Mouse (Mus musculus): ENCODE results near the gene Zfp652.

The Zfp652 gene

GRCm38 (mm10) chr11:95768244-95768643 lies 55.8 kb downstream of the Zfp652 start:
- 94% methylated on average over 6 of the region's 6 CpGs for WGBS

DNA sequence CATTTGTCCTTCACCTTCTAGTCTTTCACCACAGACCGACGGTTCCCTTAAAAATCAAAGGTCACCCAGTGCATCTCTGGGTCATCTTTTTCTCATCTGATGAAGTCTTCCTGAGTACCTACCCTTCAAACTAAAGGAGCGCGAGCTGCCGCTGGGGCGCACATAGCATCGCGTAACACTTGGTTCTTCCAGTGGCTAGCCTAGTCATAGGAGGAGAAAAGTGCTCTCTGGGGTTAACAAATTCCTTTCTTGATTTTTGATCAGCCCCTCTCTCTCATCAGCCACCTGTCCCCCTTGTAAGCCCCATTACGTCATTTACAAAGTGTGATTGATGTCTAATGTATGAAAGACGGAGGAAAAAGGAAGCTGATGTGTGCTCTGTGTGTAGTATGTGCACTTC lies 56.7 kb downstream of the Zfp652 start:
- WGBS = 92% methylated on average over 10 of the region's 10 CpGs

- WGBS = 59% methylated on average over 9 of the region's 9 CpGs
Observed at GRCm38 (mm10) chr11:95770720-95771364, 58.4 kb downstream of the Zfp652 start.

GRCm38 (mm10) chr11:95771665-95772064 lies 59.2 kb downstream of the Zfp652 start:
- 86% methylated on average over 8 of the region's 8 CpGs for WGBS

DNA sequence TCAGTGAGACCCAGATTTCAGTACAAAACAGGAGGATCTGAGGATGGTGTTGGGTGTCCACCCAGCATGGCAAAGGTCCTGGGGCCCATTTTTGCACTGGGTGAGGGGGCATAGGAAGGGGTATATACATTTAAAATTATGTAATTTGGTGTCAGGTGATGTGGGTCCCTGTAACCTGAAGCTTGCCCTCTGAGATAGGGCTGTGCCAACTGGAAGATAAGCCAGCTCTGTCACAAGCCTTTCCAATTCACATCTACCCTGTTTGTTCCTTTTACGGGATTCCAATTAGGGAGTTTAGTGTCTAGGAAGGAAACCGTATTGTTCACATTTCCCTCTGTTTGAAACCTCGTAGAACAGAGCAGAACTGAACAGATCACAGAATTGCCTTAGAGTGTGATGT lies 60.8 kb downstream of the Zfp652 start:
- 61% methylated on average over 3 of the region's 3 CpGs for WGBS

DNA sequence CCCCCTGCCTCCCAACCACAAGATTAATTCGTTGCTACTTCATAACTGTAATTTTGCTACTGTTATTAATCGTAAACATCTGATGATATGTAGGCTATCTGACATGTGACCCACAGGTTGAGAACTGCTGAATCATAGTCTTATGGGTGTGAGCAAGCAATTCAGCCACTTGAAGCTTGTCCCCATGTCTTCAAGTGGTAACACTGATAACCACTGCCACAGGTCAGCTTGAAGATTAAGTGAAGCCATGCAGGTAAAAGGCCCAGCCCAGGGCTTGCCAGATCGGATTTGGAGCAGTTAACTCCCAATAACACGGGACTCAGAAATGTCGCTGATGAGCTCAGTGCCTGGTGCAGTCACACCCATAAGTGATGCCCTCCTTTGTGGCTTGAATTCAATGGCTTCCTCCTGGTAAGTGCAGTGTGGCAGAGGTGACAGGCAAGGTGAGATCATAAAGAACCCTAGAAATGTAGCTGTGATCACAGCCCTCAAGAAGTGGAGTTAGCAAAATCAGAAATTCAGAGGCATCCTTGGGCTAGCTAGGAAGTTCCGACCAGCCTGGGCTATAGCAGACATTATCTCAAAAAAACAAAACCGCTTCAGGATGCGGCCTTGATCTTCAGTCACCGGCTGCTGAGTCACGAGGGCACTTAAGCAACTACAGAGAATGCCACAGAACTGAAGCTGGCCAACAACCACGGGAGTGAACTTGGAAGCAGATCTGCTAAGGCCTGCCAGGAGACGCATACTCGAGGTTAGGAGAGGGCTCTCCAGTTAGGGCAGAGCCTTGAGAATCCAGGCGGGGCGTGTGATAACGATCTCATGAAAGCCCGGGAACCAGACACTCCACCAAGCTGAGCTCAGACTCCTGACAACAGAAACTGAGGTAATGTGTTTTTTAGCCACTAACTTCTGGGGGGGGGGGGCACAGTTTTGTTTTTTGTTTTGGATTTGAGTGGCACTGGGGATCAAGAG lies 65.1 kb downstream of the Zfp652 start:
- WGBS = 65% methylated on average over 17 of the region's 17 CpGs

GRCm38 (mm10) chr11:95778831-95779251 lies 66.4 kb downstream of the Zfp652 start:
- 68% methylated on average over 4 of the region's 4 CpGs for WGBS

DNA sequence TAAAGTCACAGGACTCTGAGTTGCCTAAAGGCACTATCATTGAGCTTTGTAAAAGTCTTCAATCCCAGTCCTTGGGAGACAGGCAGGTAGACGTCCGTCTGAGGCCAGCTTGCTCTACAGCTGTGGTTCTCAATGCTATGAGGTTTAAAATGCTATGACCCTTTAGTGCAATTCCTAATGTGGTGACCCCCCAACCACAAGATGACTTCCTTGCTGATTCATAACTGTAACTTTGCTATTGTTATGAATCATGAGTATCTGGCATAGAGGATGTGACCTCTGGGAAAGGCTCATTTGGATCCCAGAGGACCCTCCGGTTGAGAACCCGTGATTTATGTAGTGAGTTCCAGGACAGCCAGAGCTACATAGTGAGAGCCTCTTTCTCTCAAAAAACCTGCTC lies 66.9 kb downstream of the Zfp652 start:
- whole genome bisulfite sequencing = 93% methylated on average over 4 of the region's 4 CpGs

GRCm38 (mm10) chr11:95780480-95780879 lies 68.0 kb downstream of the Zfp652 start:
- 95% methylated on average over 8 of the region's 8 CpGs for WGBS

- 81% methylated on average over 11 of the region's 11 CpGs for WGBS
Observed at GRCm38 (mm10) chr11:95781557-95781956, 69.1 kb downstream of the Zfp652 start.

- WGBS = 88% methylated on average over 4 of the region's 4 CpGs
Observed at GRCm38 (mm10) chr11:95783457-95783856, 71.0 kb downstream of the Zfp652 start.

DNA sequence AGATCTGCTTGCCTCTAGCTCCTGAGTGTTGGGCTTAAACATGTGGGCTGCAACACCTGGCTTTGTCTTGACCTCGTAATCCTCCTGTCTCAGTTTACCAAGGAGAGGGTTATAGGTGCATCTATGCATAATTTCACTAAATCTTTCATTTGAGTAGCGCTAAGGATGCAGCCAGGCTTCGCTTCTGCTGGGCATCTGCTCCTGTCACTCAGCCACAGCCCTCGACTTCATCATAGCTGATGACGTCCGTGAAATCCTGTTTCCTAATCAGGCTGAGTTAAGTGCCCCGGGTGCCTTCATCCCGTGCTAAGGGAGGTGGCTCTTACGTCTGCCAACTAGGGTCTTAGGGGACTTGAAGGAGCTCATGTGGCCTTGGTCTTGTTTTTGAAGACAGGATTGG lies 71.5 kb downstream of the Zfp652 start:
- WGBS = 91% methylated on average over 9 of the region's 9 CpGs

DNA sequence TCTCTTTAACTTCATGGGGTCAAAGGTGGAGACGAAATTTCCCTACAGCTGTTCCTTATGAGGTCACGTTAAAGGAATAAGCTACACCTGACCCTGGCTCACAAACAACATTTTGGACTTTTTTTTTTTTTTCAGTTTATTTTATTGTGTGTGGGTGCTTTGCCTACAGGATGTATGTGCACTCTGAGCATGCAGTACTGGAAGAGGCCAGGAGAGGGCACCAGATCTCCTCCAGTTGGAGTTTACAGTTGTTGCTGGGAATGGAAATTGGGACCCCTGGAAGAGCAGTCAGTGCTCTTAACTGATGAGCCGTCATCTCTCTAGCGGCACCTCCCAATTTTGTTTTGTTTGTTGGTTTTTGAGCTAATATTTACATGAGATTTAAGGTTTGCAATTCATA lies 73.2 kb downstream of the Zfp652 start:
- WGBS = 94% methylated on average over 4 of the region's 4 CpGs

- 92% methylated on average over 6 of the region's 6 CpGs for WGBS
Observed at GRCm38 (mm10) chr11:95786511-95786910, 74.0 kb downstream of the Zfp652 start.

DNA sequence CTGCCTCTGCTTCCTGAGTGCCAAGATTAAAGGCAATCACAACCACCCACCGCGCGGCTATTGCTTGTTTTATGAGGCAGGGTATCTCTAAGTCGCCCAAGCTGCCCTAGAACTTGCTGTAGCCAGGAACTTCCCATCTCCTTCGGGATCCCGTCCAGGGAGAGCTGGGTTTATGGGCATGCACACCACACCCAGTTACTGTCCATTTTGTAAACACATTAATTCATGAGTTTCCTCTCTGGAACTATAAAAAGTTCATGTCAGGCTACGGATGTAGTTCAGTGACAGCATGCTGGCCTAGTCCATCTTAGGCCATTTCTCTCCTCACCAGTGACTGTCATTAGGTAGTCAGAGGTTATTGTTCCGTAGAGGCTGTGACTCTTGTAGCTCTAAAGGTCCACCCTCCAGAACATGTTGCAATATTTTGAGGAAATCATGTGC lies 77.0 kb downstream of the Zfp652 start:
- 79% methylated on average over 8 of the region's 8 CpGs for WGBS

- 56% methylated on average over 13 of the region's 13 CpGs for WGBS
Observed at GRCm38 (mm10) chr11:95791787-95792186, 79.3 kb downstream of the Zfp652 start.

DNA sequence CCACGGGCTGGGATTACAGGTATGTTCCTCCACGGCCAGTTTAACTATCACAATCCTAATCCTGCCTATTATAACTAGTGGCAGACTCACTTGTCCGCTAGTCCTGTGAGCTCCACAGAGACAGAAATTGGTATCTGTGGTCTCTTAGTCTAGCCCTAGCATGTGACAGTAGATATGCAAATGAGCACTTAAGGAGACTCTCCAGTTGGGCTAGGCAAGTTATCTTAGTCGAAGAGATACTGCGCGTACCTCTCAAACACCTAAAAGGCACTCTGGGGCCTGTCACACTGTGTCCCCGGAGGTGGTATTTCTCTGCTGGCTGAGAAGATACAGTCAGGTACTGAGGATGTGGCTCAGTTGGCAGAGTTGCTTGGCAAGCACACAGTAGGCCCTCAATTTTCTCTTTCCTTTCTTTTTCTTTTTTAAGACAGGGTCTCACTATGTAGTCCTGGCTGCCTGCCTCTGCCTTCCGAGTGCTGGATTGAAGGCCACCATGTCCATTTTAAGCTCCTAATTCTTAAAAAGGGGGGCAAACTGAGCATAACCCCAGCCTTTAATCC lies 80.6 kb downstream of the Zfp652 start:
- WGBS = 96% methylated on average over 8 of the region's 8 CpGs

DNA sequence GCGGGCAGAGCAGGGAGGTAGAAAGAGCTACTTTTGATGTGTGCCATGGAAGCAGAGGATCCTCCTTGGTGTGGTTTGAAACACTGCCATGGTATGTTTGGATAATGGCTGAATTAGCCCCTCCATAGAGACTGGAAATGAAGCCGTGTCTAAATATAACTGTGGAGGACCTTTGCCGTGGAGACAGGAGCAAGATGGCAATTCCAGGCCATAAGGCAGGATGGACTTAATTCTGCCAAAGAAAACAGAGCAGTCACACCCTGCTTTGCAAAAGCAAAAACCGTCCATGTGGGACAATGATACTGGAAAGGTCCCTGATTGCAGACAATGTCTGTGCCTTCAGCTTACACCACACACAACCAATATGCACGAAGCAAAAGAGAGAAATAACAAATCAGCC lies 81.7 kb downstream of the Zfp652 start:
- WGBS = 68% methylated on average over 5 of the region's 5 CpGs

- 55% methylated on average over 5 of the region's 5 CpGs for WGBS
Observed at GRCm38 (mm10) chr11:95795582-95795981, 83.1 kb downstream of the Zfp652 start.

DNA sequence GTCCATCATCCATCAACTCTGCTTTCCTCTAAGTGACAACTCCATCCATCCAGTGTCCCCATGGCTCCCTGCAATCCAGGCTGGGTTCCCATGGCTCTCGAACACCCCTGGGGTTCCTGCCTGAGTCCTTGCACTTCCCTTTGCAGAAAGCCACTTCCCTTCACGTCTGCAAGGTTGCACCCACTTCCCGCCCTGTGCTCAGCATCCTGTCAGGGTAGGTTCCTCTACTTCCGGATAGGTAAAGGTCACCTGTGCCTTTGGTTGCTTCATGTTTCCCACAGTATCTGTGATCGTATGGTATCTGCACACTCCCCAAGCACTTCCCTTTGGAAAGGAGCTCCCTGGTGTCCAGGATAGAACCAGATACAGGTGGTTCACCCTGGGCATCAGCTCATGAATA lies 92.5 kb downstream of the Zfp652 start:
- 82% methylated on average over 5 of the region's 5 CpGs for WGBS

DNA sequence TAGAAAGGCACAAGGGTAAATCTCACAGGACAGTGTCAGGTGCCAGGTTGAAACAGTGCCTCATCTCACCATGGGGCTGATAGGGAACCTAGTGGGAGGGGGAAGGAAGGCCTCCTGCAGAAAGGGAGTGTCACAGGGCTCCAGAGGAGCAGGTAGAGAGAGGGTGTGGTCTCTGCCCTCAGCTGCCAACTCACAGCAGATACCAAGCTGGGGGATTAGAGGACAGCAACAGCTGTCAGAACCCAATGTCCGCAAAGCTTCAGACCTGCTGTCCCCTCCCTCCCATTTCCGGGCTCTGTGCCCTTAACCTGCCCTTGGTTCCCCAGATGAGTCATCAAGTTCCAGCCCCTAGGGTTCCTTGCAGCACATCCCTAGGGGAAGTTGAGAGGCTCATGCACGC lies 93.1 kb downstream of the Zfp652 start:
- 68% methylated on average over 3 of the region's 3 CpGs for WGBS

GRCm38 (mm10) chr11:95807884-95808283 lies 95.4 kb downstream of the Zfp652 start:
- 93% methylated on average over 5 of the region's 5 CpGs for WGBS
